Mouse (Mus musculus): Measurements from ENCODE around the gene Brix1.

Gene Brix1

DNA sequence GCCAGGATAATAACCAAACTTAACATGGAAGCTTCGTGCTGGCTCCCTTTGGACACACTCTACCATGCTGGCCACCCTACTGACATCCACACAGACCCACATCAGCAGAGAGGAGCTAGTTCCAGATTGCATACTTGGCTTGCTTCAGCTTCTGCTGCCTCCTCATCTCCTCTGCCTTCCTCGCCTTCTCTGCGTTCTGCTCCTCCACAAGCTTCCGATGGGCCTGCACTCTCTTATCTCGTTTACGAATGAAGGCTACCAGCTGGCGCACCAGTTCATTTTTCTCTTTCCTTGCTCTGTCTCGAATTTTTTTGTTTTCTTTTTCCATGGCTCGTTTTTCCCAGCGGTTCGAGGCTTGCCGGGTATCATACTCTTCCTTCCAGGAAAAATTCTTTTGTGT, 24.8 kb downstream of the Brix1 start:
- WGBS, result 63% methylated on average over 12 of the region's 12 CpGs

DNA sequence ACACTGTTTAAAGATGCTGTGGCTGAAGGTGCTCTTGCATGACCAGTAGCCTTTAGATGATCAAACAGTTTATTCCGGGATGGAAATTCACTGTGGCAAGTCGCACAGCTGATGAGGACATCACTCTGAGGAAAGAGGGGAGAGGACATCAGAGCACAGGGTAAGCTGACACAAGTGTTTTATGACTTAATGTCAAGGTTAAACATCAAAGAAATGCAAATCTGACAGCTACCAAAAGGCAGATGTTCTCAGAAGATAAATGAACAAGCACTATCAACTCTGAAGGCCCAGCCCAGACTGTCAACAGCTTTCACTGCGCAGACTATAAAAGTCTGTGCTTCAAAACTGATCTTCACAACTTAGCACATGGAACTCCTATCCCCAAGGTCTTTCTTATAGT, 38.6 kb downstream of the Brix1 start:
- 98% methylated on average over 3 of the region's 3 CpGs for WGBS

DNA sequence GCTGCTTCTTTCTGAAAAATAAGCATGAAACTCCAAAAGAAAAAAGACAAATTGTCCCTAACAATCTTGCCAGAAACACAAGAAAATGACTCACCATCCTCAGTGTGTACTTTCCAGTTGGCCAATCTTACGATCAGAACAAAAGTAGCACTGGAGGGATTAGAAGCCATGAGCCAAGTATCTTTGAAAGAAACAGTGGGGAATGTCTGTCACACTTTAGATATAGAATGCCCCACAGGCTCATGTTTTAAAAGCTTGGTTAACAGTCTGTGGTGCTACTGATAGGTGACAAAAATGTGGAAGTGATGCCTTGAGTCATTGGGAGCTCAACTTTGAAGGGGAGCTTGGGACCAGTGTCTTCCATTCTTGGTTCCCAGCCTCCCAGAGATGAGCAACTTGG, 43.5 kb downstream of the Brix1 start:
- 32% methylated on average over 1 of the region's 1 CpGs for WGBS

DNA sequence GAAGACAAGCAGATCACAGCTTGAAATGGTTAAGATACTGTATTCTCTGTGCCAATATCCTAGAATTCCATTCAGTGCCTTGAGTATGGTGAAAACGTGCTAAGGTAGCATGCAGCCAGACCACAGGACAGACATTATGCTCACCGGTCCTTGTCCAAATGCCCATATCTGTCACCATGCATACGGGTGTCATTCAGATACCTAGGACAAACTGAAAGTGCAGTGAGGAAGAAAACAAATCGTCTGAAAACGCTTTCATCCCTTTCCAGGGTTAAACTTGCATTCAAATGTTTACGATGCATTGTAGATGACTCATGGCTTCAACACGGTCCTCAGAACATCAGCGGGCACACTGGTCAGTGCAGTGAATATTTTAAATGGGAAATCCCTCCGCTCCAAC, 44.3 kb downstream of the Brix1 start:
- 79% methylated on average over 9 of the region's 9 CpGs for WGBS

DNA sequence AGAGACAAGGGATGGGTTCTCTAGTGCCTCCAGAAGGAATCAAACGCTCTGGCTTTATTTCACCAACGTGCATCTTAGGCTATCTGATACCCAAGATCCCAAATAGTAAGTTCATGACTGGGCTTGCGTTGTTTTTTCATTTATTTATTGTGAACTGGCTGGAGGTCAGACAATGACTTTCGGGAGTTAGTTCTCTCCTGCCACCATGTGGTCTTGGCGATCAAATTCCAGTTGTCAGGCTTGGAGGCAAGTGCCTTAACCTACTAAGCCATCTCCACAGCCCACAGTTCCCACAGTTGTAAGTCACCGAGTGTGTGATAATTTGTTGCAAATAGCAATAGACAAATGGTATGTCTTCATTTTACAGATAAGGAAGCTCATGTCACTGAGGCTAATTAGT, 45.8 kb downstream of the Brix1 start:
- WGBS, result 66% methylated on average over 6 of the region's 6 CpGs

DNA sequence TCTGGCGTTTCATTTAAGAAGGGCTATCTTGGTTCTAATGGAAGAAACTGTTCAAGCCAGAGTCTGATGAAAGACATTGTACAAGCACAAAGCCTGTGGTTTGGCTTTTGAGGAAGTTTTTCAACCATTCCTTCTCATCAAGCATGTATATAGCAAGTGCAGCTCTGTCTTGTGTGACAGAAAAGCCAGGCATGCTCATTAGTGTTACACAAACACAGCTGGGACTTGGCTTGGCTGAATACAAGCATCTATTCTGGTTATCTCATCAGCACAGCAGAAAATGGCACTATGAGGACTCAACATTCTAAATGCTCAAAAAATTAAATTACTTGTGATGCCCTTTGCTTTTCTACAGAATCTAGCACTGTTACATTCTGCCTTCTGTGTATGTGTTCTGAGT, 48.9 kb downstream of the Brix1 start:
- 45% methylated on average over 1 of the region's 1 CpGs for WGBS

DNA sequence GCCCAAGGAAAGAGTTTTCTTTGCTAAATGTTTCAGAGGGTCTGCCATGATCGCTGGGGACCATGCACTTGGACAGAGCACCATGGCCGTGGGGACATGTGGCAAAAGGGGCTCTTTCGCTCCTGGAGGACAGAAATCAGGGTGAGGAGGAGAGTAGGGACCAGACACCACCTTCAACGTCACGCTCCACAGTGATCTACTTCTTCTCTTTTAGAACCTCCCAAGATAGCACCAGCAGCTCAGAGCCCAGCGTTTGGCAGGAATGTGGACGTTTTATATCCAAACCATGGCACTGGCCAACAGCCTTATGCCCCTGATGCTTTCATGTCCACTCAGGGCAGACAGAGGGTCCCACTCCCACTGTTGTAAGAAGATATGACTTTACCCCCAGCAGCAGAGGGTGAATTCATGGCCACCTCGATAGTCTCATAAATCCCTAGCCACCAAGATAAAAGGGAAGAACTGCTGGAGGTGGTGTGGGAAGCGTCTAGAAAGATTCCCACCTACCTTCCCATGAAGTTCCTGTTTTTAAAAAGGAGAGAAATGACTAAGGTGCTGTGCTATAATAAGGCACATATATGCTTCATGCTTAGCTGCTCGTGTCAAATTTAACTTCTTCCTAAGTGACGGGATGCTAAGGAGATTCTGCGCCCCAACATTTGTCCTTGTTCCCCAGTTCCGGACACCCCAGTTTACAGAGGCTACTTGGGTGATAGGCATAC, 59.0 kb downstream of the Brix1 start:
- 70% methylated on average over 13 of the region's 13 CpGs for WGBS

DNA sequence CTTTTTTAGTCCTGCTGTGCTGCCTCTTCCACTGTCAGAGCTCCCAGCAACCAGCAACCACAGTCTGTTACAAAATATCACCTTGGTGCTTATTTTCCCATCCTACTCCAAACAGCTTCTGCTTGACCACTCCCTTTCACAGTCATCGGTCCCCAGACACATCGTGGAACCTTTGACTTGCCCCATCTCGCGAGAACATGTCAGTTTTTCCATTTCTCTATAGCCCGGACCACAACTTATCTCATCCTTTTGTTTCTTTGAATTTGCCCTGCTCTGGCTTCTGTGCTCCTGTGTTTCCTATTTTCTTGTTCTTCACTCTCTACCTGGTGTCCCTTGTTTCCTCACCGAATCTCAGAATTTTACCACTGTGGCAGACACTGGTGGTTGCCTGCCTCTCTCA, 59.6 kb downstream of the Brix1 start:
- 78% methylated on average over 6 of the region's 6 CpGs for WGBS
